Mouse (Mus musculus): ENCODE results near the gene Ect2. TPM values are rescaled to one million over a fixed set of nuclear protein-coding genes. Genes with fewer than 3 reads are reported as not detected.

The Ect2 gene
- total RNA-seq, 2 experiments from 2014 or later = 74.3 to 84.2 TPM

- ATAC-seq (replicated peaks; ENCODE audit: poor library complexity) = no peak
Measured at GRCm38 (mm10) chr3:27161645-27162409, 8.1 kb upstream of the Ect2 start.

- no peak for ATAC-seq (replicated peaks; ENCODE audit: poor library complexity)
Measured at GRCm38 (mm10) chr3:27158910-27159309, 5.2 kb upstream of the Ect2 start.

DNA sequence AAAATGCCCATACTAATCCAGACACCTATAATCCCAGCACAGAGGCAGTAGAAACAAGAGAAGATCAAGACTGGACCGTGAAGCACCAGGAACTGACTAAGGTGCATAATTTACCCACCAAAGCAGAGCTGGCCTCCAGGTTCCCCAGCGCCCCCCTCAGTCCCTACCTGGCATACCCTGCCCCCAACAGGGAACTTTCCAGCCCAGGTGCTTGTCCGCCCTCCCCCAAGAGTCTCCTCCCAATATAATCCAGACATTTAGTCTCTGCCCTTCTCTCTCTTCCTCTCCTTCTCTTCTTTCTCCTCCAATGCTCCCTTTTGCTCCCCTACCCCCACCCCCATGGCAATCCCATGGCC is 2.9 kb upstream of the Ect2 start:
- ATAC-seq (replicated peaks; ENCODE audit: poor library complexity) = no peak

DNA sequence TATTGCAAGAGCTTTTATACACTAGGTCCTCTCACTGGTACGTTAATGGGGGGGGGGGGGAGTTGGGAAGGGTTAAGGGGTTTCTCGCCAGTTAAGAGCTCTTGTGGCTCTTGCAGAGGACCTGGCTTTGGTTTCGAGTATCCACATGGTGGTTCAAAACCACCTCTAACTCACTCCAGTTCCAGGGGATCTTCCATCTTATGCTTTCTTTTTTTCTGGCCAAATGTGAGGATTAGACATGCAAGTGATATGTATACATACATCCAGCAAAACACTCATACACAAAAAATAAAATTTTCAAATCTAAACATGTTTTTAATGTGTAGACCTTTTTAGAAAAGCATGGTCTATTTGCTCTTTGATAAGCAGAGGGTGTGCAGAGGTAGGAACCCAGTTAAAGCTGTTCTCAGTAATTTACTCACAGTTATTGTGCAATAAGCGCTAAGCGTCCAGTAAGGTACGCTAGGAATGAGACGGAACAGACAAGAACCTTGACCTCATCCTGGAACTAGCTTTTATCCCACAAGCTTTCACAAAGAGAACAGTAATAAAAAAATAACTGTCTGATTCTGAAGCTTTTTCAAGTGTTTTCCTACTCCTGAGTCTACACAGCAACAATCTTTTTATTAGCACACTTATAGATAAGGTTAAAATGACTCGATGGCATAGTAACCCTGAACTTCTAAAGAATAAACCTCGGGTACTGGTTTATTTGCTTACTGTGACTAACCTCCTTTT is 2.3 kb upstream of the Ect2 start:
- ATAC-seq (replicated peaks; ENCODE audit: poor library complexity) = no peak

GRCm38 (mm10) chr3:27155051-27155855 is 1.6 kb upstream of the Ect2 start:
- no peak for ATAC-seq (replicated peaks; ENCODE audit: poor library complexity)

DNA sequence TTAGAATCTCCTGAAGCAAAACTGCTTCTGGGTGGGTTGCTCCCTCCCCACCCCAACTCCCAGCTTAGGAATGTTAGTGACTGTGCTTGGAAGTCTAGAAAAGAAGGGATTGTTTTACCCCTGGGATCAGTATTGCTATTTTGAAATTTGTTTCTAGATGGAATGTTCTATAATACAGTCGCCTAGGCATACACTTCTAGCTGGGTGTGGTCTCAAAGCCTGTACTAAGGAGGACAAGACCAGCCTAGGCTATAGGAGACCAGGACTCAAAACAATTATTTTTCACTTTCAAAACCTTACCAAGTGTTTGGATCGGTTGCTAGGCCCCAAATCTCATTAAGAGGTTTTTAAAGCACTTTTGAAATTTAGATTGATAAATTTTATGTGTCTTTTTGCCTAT is 602 bp upstream of the Ect2 start:
- ATAC-seq (replicated peaks; ENCODE audit: poor library complexity) = no peak

GRCm38 (mm10) chr3:27153191-27153671 is 447 bp downstream of the Ect2 start:
- peak; percentile 59 for ATAC-seq (replicated peaks; ENCODE audit: poor library complexity)

GRCm38 (mm10) chr3:27145733-27146132 is 7.9 kb downstream of the Ect2 start:
- no peak for ATAC-seq (replicated peaks; ENCODE audit: poor library complexity)

DNA sequence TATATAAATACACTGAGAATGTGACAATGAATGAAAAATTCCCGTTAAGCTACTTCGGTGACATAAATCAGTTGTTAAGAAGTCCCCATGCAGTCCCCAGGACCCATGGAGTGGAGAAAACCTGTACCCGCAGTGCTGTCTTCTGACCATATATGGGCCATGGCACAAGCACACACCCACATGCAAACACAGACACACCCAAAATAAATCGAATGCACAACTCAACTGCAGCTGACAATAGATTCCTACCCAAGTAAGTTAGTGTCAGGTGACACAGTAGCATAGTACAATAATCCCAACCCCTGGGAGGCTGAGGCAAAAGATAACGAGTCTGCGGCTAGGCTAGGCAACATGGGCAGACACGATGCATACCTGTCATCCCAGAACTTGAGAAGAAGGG is 10.1 kb downstream of the Ect2 start:
- ATAC-seq (replicated peaks; ENCODE audit: poor library complexity) = no peak

- ATAC-seq (replicated peaks; ENCODE audit: poor library complexity) = no peak
Measured at GRCm38 (mm10) chr3:27140101-27140500, 13.6 kb downstream of the Ect2 start.

- peak; percentile 73 for ATAC-seq (replicated peaks; ENCODE audit: poor library complexity)
Measured at GRCm38 (mm10) chr3:27121864-27122450, 31.7 kb downstream of the Ect2 start.

GRCm38 (mm10) chr3:27120932-27121331 is 32.7 kb downstream of the Ect2 start:
- ATAC-seq (replicated peaks; ENCODE audit: poor library complexity) = no peak

GRCm38 (mm10) chr3:27118227-27118626 is 35.5 kb downstream of the Ect2 start:
- peak; percentile 68; the same call in 1 of the 2 replicates for ATAC-seq (replicated peaks; ENCODE audit: poor library complexity)

GRCm38 (mm10) chr3:27110860-27111259 is 42.8 kb downstream of the Ect2 start:
- no peak; the same call in 1 of the 2 replicates for ATAC-seq (replicated peaks; ENCODE audit: poor library complexity)

GRCm38 (mm10) chr3:27109109-27109508 is 44.6 kb downstream of the Ect2 start:
- no peak for ATAC-seq (replicated peaks; ENCODE audit: poor library complexity)

DNA sequence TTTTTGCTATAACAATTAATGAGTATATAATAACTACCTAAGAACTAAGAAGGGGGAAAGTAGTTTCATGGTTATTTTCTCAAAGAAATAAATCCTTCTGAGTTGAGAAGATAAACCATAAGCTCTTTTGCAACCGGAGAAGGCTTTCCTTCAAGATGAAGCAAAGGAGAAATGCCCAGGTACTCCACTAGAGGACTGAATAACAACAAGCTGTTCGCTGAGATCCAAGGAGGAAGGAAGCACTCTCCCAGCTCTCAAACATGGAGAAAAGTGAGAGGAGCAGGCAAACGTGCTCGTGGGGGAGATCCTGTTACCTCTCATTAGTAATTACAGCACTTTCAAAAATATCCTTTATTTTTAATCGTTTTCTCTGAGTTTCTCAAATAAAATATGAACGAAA is 46.5 kb downstream of the Ect2 start:
- ATAC-seq (replicated peaks; ENCODE audit: poor library complexity) = no peak

DNA sequence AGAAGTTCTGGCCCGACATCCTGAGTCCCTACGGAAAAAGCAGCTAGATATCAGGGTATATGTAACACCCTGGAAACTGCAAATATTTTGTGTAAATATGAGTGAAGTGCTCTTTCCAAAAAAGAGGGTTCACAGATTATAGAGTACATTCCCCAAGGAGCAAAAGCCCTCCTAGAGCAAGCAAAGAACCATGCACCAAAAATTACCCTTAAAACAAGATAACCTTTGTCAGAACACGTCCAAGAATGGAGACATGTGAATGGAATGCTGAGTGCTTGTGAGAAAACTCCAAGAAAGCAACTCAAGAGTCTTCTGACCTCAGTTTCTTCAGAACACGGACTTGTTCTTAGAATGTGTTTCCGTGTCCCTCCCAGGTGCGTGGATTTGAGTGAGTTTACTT is 50.7 kb downstream of the Ect2 start:
- no peak for ATAC-seq (replicated peaks; ENCODE audit: poor library complexity)

DNA sequence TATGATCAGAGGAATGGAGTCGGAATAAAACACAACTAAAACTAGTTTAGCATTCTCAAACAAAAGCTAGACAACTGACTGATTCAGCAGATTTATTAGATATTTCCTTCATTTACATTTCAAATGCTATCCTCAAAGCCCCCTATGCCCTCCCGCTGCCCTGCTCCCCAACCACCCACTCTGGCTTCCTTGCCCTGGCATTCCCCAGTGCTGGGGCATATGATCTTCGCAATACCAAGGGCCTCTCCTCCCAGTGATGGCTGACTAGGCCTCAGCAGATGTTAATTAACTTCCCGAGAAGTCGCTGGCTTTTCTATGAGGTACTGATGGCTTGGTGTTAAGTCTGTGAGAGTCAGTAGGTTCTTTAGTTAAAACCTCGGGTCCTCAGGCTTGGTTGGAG is 55.0 kb downstream of the Ect2 start:
- no peak for ATAC-seq (replicated peaks; ENCODE audit: poor library complexity)

- ATAC-seq (replicated peaks; ENCODE audit: poor library complexity) = no peak
Measured at GRCm38 (mm10) chr3:27086221-27086620, 67.5 kb downstream of the Ect2 start.

DNA sequence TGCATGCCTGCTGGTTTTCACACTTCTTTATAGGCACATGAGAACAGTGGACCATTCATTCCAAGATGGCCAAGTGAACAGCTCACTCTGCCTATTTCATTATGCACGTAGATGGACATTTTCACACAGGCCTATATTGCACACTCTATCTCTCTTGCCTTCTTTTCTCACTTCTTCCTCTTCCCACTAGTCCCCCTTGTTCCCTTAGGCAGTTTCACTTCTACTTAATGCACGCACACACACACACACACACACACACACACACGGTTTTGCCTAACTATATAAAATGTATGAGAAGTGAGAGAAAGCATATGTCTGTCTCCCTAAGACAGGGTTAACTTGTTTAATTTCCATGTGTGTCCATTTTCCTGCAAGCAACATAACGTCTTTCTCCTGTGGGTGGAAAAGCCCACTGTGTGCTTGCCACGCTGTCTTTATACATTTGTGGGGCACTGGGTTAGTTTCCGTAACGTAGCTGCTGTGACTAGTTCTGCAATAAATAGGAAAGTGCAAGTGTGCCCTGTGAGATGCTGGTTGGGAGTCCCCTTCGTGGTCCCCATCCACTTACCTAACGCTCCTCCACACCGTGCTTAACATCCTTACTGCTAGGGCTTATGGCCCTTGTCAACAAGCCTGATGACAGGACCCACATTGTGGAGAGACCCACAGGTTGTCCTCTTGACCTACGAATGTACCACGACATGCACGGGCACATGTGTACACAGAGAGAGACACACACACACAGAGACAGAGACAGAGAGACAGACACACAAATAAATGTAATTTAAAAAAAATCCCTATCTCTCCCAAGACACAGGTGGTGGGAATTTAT is 72.2 kb downstream of the Ect2 start:
- peak; percentile 89 for ATAC-seq (replicated peaks; ENCODE audit: poor library complexity)
